Mouse (Mus musculus) bone marrow, adult 2 months (tissue): ENCODE results near the gene Mast4.

ENCODE experiments used
- CTCF ChIP-seq: fragments of 200-500 bp; IDR thresholded peaks from 2 replicates; pipeline ENCODE4 v1.5.1; 2011; ENCODE audit warnings: low read length, control low read depth; ENCODE audit not compliant: control insufficient read depth, insufficient read depth
- POLR2A ChIP-seq: fragments of 200-500 bp; IDR thresholded peaks from 2 replicates; pipeline ENCODE4 v1.6.1; 2011; ENCODE audit warnings: low read depth, mild to moderate bottlenecking, control low read depth, low read length, borderline replicate concordance; ENCODE audit not compliant: control insufficient read depth

GRCm38 (mm10) chr13:103303826-103304225, 30.5 kb downstream of the Mast4 start:
- TF ChIP-seq CTCF = no peak
- no peak for TF ChIP-seq POLR2A
